Mouse (Mus musculus): ENCODE measurements at regions not wholly inside any gene's neighbourhood (a gene's known extent, or its start where the extent isn't known, plus 50 kb on each side); places are given as distances from the start of the nearest gene placed in this dataset.

DNA sequence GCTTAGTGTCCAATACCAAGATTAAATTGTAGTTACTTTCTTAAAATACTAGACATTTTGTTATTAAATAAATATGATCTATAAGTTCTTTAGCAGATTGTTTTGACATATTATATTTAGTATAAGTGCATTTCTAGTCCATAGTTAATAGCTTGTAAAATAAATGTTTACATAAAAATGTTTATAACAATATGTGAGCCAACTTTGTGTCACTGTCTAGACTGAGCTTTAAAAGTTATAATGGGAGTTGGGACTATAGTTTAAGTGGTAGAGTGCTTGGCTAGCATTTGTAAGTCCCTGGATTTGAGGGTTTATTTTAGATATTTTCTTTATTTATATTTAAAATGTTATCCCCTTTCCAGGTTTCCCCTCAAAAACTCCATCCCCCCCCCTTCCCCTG lies 1367.3 kb downstream of the Pcdh18 start:
- TF ChIP-seq POLR2A (IDR thresholded peaks at IDR 0.05; ENCODE audit: low read depth, low read length) (no peak), CTCF (conservative IDR thresholded peaks at IDR 0.05; ENCODE audit: insufficient read depth, insufficient read length, low read depth, low read length) (no peak)
